Mouse (Mus musculus): ENCODE results near the gene R3hdm2. TPM values are rescaled to one million over a fixed set of nuclear protein-coding genes. Genes with fewer than 3 reads are reported as not detected.

R3hdm2 gene
- total RNA-seq, 2 experiments from 2014 or later = 44.5 to 50.6 TPM

DNA sequence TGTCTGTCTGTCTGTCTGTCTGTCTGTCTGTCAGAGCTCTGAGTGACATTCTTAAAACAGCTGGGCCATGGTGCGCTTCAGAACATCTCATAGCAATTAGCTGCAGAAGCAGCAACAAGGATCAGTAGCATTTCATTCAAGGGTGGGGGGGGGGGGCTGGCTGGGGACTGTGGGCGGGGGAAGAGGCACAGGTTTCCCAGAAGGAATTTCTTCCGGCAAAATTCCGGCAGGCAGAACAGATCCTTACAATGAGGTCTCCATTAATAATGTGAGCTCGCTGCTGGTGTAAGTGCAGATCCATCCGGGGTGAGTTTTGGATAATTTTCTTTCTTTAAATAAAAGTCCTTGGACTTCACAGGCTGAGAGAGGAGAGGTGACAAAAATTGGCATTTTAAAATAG is 40.0 kb downstream of the R3hdm2 start:
- ATAC-seq (replicated peaks; ENCODE audit: poor library complexity, severe bottlenecking) = no peak

- ATAC-seq (replicated peaks; ENCODE audit: poor library complexity, severe bottlenecking) = no peak
Measured at GRCm38 (mm10) chr10:127420676-127421353, 40.7 kb downstream of the R3hdm2 start.

GRCm38 (mm10) chr10:127422047-127422446 is 41.9 kb downstream of the R3hdm2 start:
- ATAC-seq (replicated peaks; ENCODE audit: poor library complexity, severe bottlenecking) = peak; percentile 94

DNA sequence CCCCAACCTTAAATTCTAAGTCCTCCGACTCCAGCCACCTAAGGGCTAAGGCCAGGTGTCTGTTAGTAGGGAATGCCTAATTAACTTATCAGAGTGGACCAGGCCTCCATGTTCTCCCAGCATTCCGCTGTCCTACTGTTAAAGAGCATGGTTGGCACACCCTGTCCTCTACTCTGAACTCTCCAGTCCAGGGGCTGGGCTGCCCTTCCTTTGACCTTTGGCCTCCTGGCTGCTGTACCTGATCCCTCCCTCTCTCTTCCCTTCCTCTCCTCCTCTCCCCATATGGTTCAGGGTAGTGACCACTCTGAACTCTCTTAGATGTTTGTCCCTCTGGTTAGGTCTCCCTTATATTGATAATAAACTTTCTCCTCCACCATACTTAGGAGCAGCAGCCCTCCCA is 45.7 kb downstream of the R3hdm2 start:
- ATAC-seq (replicated peaks; ENCODE audit: poor library complexity, severe bottlenecking) = no peak

DNA sequence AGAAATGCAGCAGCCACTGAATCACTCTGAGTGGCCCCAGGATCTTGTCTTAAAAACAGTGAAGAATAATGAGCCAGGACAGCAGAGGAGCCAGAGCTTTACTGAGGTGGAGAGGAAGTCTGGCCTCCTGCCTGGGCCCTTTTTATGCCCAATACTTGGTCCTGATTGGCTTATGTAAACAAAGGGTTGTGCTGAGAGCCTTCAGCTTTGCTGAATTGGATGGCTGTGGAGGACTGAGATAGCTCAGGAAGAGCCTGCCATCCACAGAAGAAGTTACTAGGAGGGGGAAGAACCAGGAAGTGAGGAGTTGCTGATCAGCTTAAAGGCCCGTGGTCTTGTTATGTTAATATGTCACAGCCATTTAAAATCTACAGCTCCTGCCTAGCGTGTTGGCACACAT is 46.5 kb downstream of the R3hdm2 start:
- peak; percentile 28; the same call in 1 of the 2 replicates for ATAC-seq (replicated peaks; ENCODE audit: poor library complexity, severe bottlenecking)

DNA sequence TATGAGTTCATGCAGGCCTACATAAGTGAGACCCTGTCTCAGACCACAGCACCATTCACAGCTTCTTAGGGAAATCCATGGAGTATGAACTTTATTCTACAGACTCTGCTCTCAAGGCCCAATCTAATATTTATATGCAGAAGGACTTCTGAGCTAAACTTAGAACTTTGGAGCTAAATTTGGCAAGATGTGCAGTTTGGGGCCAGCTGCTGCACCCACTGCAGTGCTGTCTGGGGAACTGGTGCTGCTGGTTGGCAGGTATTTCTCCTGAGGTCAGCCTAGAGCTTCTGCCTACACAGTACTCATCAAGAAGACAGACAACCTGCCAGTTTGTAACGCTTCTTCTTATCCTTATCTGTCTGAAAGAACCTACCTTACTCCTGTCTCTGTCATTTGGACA is 47.0 kb downstream of the R3hdm2 start:
- no peak for ATAC-seq (replicated peaks; ENCODE audit: poor library complexity, severe bottlenecking)

GRCm38 (mm10) chr10:127427987-127428386 is 47.9 kb downstream of the R3hdm2 start:
- ATAC-seq (replicated peaks; ENCODE audit: poor library complexity, severe bottlenecking) = peak; percentile 64

- ATAC-seq (replicated peaks; ENCODE audit: poor library complexity, severe bottlenecking) = no peak
Measured at GRCm38 (mm10) chr10:127429538-127429937, 49.4 kb downstream of the R3hdm2 start.

DNA sequence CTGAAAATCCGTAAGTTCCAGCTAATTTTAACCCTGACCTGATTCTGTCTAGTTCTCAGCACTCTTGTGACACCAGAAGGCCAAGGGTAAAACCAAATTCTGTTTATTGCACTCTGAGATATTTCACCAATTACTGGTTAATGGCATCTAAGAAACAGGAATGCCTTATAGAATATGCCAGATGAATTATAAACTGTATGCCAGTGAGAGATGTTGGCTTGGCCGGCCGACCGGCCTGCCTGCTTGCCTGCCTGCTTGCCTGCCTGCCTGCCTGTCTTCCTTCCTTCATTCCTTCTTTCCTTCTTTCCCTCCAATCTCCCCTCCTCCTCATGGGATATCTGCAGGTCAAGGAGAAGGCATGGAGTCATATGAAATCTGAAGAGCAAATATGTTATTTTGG is 52.3 kb downstream of the R3hdm2 start:
- ATAC-seq (replicated peaks; ENCODE audit: poor library complexity, severe bottlenecking) = no peak

DNA sequence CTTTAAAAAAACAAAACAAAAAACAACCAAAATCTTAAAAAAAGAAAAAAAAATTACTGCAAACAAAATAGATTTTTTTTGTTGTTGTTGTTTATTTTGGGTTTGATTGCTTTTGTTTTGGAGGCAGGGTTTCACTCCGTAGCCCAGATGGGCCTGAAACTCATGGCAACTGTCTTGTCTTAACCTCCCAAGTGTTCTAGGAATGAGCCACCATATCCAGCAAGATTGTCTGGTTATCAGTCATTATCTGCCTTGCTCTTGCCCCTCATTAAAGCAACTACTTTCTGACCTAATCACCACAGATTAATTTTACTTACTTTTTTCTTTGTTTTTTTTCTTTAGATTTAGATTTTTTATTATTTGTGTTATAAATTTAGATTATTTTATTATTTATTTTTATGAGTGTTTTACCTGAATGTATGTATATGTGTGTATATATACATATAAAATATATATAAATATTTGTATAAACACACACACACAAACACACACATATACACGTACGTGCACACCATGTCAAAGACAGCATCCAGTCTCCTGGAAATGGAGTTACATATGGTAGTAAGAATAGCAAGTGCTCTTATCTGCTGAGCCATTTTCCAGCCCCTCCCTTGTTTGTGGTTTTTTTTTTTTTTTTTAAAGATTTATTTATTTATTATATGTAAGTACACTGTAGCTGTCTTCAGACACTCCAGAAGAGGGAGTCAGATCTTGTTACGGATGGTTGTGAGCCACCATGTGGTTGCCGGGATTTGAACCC is 57.4 kb downstream of the R3hdm2 start:
- no peak for ATAC-seq (replicated peaks; ENCODE audit: poor library complexity, severe bottlenecking)

DNA sequence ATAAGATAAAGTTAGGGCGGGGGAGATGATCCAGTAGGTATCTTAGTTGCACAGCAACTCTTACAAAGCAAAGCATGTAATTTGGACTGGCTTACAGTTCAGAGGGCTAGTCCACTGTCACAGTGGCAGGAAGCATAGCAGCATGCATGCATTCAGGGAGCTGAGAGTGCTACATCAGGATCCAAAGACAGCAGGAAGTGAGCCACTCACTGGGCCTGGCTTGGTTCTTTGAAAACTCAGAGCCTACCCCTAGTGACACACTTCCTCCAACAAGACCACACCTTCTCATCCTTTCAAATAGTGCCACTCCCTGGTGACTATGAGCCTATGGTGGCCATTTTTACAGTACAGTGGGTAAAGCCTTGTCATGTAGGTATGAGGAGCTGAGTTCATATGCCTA is 73.6 kb downstream of the R3hdm2 start:
- ATAC-seq (replicated peaks; ENCODE audit: poor library complexity, severe bottlenecking) = no peak

DNA sequence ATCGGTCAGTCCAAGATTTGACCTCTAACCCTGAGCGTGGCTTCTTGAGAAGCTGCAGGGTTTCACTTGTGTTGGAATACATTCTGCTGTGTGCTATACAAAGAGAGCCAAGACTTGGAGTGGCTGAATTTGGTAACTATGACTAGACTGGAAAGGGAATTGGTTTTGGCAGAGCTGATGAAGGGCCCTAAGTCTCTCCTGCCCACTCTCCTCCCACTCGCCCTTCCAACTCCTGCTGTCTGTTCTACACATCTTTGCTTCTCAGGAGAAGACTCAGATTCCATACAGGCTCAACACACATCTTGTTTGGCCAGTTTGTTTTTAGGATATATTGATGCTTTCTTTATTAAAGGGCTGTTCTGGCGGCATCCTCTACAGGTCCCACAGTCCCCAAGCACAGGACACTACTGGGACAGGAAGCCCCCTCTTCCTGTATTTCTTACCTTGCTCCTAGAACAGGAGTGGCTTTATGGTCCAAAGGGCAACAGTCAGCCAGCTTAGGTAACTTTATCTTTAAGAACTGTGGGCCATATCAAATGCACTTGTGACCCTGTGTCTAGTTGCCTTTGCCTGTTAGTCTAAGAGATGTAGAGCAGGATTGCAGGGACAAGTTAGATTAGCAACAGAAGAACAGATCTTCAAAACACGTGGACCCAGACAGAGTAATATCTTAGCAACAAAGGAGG is 82.4 kb downstream of the R3hdm2 start:
- no peak for ATAC-seq (replicated peaks; ENCODE audit: poor library complexity, severe bottlenecking)

- peak; percentile 90 for ATAC-seq (replicated peaks; ENCODE audit: poor library complexity, severe bottlenecking)
Measured at GRCm38 (mm10) chr10:127471281-127471988, 91.3 kb downstream of the R3hdm2 start.

GRCm38 (mm10) chr10:127472722-127473121 is 92.6 kb downstream of the R3hdm2 start:
- no peak for ATAC-seq (replicated peaks; ENCODE audit: poor library complexity, severe bottlenecking)

GRCm38 (mm10) chr10:127475175-127475574 is 95.0 kb downstream of the R3hdm2 start:
- ATAC-seq (replicated peaks; ENCODE audit: poor library complexity, severe bottlenecking) = no peak

DNA sequence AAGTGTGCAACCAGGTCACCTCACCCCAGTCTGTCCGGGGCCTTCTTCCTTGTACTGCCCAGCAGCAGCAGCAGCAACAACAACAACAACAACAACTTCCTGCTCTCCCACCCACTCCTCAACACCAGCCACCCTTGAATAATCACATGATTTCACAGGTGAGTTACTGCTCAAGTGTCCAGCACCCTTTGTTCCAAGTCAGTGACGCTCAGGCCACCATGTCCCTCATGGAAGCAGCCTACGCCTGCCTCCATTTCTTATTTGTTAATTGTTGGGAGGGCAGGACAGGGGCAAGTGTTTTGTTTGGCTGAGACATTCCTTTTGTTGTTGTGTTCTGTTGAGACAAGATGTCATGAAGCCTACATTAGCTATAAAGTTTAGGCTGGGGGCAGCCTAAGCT is 96.4 kb downstream of the R3hdm2 start:
- ATAC-seq (replicated peaks; ENCODE audit: poor library complexity, severe bottlenecking) = no peak

DNA sequence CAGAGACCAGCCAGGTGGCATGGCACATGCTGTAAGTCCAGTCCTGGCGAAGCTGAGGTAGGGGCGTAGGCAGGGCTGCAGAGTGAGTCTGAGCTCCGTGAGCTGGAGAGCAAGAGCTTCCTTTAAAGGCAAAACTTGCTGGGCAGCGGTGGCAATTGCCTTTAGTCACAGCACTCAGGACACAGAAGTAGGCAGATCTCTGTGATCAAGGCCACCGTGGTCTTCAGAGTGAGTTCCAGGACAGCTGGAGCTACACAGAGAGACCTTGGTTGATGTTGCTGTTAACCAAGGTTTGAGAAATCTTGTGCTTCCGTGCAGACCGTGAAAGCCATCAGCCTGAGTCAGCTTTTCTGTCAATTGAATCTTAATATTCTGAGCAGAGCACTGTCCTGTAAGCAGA is 97.2 kb downstream of the R3hdm2 start:
- no peak for ATAC-seq (replicated peaks; ENCODE audit: poor library complexity, severe bottlenecking)

DNA sequence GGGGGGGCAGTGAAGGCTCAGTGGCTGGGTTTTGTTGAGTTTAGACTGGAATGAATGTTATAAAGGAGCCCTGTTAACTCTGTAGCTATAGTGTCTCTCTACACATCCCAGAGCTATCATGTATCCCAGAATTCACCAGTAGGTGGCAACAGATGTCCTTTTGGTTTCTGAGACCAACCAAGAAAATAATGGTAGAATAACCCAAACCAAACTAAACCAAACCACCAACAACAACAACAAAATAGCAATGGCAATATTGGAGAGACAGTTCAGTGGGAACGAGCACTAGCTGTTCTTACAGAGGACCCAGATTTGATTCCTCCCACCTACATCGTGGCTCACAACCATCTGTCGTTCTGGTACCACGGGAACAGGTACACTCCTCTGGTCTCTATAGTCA is 99.0 kb downstream of the R3hdm2 start:
- ATAC-seq (replicated peaks; ENCODE audit: poor library complexity, severe bottlenecking) = no peak

DNA sequence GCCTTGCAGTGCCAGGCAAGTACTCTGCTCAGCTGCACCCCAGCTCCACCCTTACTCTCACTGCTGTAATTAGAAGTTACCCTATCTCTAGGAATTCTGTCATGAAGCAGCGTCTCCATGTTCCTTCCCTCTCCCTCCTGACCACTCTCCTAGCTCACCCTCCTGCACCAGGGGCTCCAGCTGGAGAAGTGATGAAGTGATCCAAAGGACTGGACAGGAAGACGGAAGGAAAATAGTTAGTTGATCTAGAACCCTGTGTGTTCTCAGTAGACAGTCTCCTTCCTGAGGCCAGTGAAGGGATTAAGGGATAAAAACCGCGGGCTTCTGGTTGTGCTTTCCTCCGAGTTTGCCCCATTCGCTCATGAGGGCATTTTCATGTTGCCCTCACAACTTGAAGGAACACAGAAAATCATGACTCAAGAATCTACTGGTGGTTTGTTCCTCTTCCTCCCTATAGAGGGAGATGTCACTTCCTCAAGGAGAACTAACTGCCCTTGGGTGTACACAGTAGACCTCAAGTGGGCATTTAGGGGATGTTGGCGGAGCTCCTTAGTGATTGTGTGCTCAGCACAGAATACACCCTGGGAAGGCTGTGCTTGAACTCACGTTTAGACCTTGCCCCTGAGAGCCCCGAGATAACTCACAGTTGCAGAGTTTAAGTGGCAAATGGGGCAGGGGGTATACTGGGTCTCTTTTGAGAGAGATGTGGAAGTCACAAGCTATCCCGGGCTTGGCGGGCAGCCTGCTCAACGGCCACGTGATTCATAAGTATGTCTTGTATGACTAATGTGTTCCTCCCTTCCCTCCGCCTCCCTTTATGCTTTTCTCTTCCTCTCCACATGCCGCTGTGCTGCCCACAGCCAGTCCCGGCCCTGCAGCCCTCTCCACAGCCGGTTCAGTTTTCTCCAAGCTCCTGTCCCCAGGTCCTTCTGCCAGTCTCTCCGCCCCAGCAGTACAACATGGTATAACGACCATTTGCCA is 101.0 kb downstream of the R3hdm2 start:
- peak; percentile 86 for ATAC-seq (replicated peaks; ENCODE audit: poor library complexity, severe bottlenecking)

- no peak for ATAC-seq (replicated peaks; ENCODE audit: poor library complexity, severe bottlenecking)
Measured at GRCm38 (mm10) chr10:127485235-127485634, 105.1 kb downstream of the R3hdm2 start.
